Mouse (Mus musculus) limb, embryonic 11.5 days (tissue): ENCODE results near the gene Pgm2l1. TPM values are rescaled to one million over a fixed set of nuclear protein-coding genes. Genes with fewer than 3 reads are reported as not detected.
"Not testable (repeated sequence)": the region's sequence is repeated elsewhere in the genome, so short reads cannot be mapped to it uniquely, and the experiment has no call there.

Experiments
- ATAC-seq: fragments of 200-750 bp; cut with Nextera tagmentation; 2 replicates; pipeline ENCODE4 v1.8.0; 2017; ENCODE audit warnings: low read depth; ENCODE audit not compliant: insufficient number of reproducible peaks, low FRiP score, low TSS enrichment
- DNase-seq: peaks from one replicate; pipeline ENCODE4 v3.0.0-alpha.2; 2015; ENCODE audit warnings: low spot score
- H3K27ac ChIP-seq: fragments of 300-500 bp; sonication (generic); replicated peaks from 2 replicates; pipeline ENCODE4 v1.5.1; 2014; ENCODE audit warnings: low read depth, mild to moderate bottlenecking, low read length
- H3K27me3 ChIP-seq: fragments of 300-500 bp; sonication (generic); 2 replicates; pipeline ENCODE4 v1.6.1; 2014; ENCODE audit warnings: mild to moderate bottlenecking, low read length, mixed read lengths; ENCODE audit not compliant: control insufficient read depth, insufficient read depth
- H3K36me3 ChIP-seq: fragments of 300-500 bp; sonication (generic); 2 replicates; pipeline ENCODE4 v1.6.1; 2014; ENCODE audit warnings: mild to moderate bottlenecking, low read length, moderate library complexity, mixed read lengths; ENCODE audit not compliant: control insufficient read depth, insufficient read depth
- H3K4me1 ChIP-seq: fragments of 300-500 bp; sonication (generic); 2 replicates; pipeline ENCODE4 v1.6.1; 2014; ENCODE audit warnings: low read length, mixed read lengths; ENCODE audit not compliant: control insufficient read depth, insufficient read depth
- H3K4me2 ChIP-seq: fragments of 300-500 bp; sonication (generic); 2 replicates; pipeline ENCODE4 v1.6.1; 2014; ENCODE audit warnings: low read depth, mild to moderate bottlenecking, moderate library complexity; ENCODE audit not compliant: severe bottlenecking
- H3K4me3 ChIP-seq: fragments of 300-500 bp; sonication (generic); 2 replicates; pipeline ENCODE4 v1.5.1; 2014; ENCODE audit warnings: low read depth, low read length
- H3K9ac ChIP-seq: fragments of 300-500 bp; sonication (generic); 2 replicates; pipeline ENCODE4 v1.6.1; 2014; ENCODE audit warnings: mild to moderate bottlenecking, low read length
- H3K9me3 ChIP-seq: fragments of 300-500 bp; sonication (generic); 2 replicates; pipeline ENCODE4 v1.6.1; 2016; ENCODE audit warnings: low read length; ENCODE audit not compliant: control insufficient read depth
- WGBS: fragments of 180-500 bp; shearing (Covaris S2); extraction: QIAGEN DNeasy Blood & Tissue Kit; methylation state at CpG from one replicate; pipeline ENCODE4 v1.1.7; 2014; 5-methylcytosine and 5-hydroxymethylcytosine counted together
- polyA plus RNA-seq: library from polyadenylated mRNA; unstranded; fragments of >200 nt; fragmentation: Nextera tagmentation; extraction: Ambion mirVana; gene quantifications from 2 replicates; pipeline ENCODE4 v1.2.1, GENCODE M21; 2014

Gene Pgm2l1
- polyA plus RNA-seq, 1 experiment from 2014 or later, result 4.5 TPM

GRCm38 (mm10) chr7:100234264-100234885, 7.2 kb downstream of the Pgm2l1 start:
- Histone ChIP-seq H3K27me3 (no peaks in the 10 kb centered on the region), H3K36me3 (no peaks in the 10 kb centered on the region), H3K27ac (no peak overlapping the region), H3K4me2 (no peak overlapping the region), H3K9ac (no peak overlapping the region), H3K9me3 (no peaks in the 10 kb centered on the region), H3K4me3 (no peak overlapping the region), H3K4me1 (no peaks in the 10 kb centered on the region)
- 64% methylated on average over 7 of the region's 7 CpGs for WGBS
- DNase-seq, result peak; percentile 35
- ATAC-seq, result no peak

- H3K27ac ChIP-seq, result no peak overlapping the region
- H3K4me2 ChIP-seq, result no peak overlapping the region
- no peak for DNase-seq
- no peak for ATAC-seq
- WGBS, result 89% methylated on average over 1 of the region's 1 CpGs
- no peak overlapping the region for H3K4me3 ChIP-seq
- no peaks in the 10 kb centered on the region for H3K4me1 ChIP-seq
- no peak overlapping the region for H3K9ac ChIP-seq
- H3K9me3 ChIP-seq, result no peaks in the 10 kb centered on the region
- H3K36me3 ChIP-seq, result no peaks in the 10 kb centered on the region
- no peaks in the 10 kb centered on the region for H3K27me3 ChIP-seq
Measured at GRCm38 (mm10) chr7:100238271-100238670, 11.1 kb downstream of the Pgm2l1 start.

GRCm38 (mm10) chr7:100240601-100241000, 13.4 kb downstream of the Pgm2l1 start:
- no peak overlapping the region for H3K4me3 ChIP-seq
- no peaks in the 10 kb centered on the region for H3K27me3 ChIP-seq
- H3K9me3 ChIP-seq, result no peaks in the 10 kb centered on the region
- H3K27ac ChIP-seq, result no peak overlapping the region
- H3K4me1 ChIP-seq, result no peaks in the 10 kb centered on the region
- 42% methylated on average over 2 of the region's 2 CpGs for WGBS
- no peak overlapping the region for H3K4me2 ChIP-seq
- DNase-seq, result no peak
- no peak overlapping the region for H3K9ac ChIP-seq
- no peaks in the 10 kb centered on the region for H3K36me3 ChIP-seq
- ATAC-seq, result no peak

GRCm38 (mm10) chr7:100243007-100243406, 15.8 kb downstream of the Pgm2l1 start:
- Histone ChIP-seq H3K9me3 (no peaks in the 10 kb centered on the region), H3K27me3 (no peaks in the 10 kb centered on the region), H3K4me1 (no peaks in the 10 kb centered on the region), H3K4me2 (no peak overlapping the region), H3K36me3 (no peaks in the 10 kb centered on the region), H3K4me3 (no peak overlapping the region), H3K9ac (no peak overlapping the region), H3K27ac (no peak overlapping the region)
- 94% methylated on average over 1 of the region's 1 CpGs for WGBS
- DNase-seq (no peak), ATAC-seq (no peak)

- H3K4me1 ChIP-seq, result no peaks in the 10 kb centered on the region
- H3K4me3 ChIP-seq, result no peak overlapping the region
- ATAC-seq, result no peak
- H3K27me3 ChIP-seq, result no peaks in the 10 kb centered on the region
- no peak for DNase-seq
- WGBS, result 86% methylated on average over 4 of the region's 4 CpGs
- H3K27ac ChIP-seq, result no peak overlapping the region
- no peak overlapping the region for H3K4me2 ChIP-seq
- no peaks in the 10 kb centered on the region for H3K9me3 ChIP-seq
- no peak overlapping the region for H3K9ac ChIP-seq
- H3K36me3 ChIP-seq, result no peaks in the 10 kb centered on the region
Measured at GRCm38 (mm10) chr7:100244225-100244624, 17.0 kb downstream of the Pgm2l1 start.

- 85% methylated on average over 3 of the region's 3 CpGs for WGBS
Measured at GRCm38 (mm10) chr7:100245176-100245575, 18.0 kb downstream of the Pgm2l1 start.

GRCm38 (mm10) chr7:100250667-100251066, 23.5 kb downstream of the Pgm2l1 start:
- no peak for DNase-seq
- H3K27ac ChIP-seq, result no peak overlapping the region

More at GRCm38 (mm10) chr7:100245176-100245575, 18.0 kb downstream of the Pgm2l1 start:
- ATAC-seq (no peak), DNase-seq (no peak)
- Histone ChIP-seq H3K27ac (no peak overlapping the region), H3K9ac (no peak overlapping the region), H3K4me1 (no peaks in the 10 kb centered on the region), H3K27me3 (no peaks in the 10 kb centered on the region), H3K4me3 (no peak overlapping the region), H3K4me2 (no peak overlapping the region), H3K36me3 (no peaks in the 10 kb centered on the region), H3K9me3 (no peaks in the 10 kb centered on the region)

GRCm38 (mm10) chr7:100262350-100262749, 35.2 kb downstream of the Pgm2l1 start:
- no peaks in the 10 kb centered on the region for H3K36me3 ChIP-seq
- DNase-seq (no peak), ATAC-seq (no peak)
- H3K4me2 ChIP-seq, result no peak overlapping the region
- H3K9me3 ChIP-seq, result no peaks in the 10 kb centered on the region
- H3K27ac ChIP-seq, result no peak overlapping the region
- WGBS, result 88% methylated on average over 3 of the region's 3 CpGs
- no peaks in the 10 kb centered on the region for H3K27me3 ChIP-seq
- H3K9ac ChIP-seq, result no peak overlapping the region
- H3K4me1 ChIP-seq, result no peaks in the 10 kb centered on the region
- no peak overlapping the region for H3K4me3 ChIP-seq

More at GRCm38 (mm10) chr7:100250667-100251066, 23.5 kb downstream of the Pgm2l1 start:
- Histone ChIP-seq H3K4me3 (no peak overlapping the region), H3K4me1 (no peaks in the 10 kb centered on the region), H3K9me3 (no peaks in the 10 kb centered on the region), H3K9ac (no peak overlapping the region), H3K4me2 (no peak overlapping the region), H3K27me3 (no peaks in the 10 kb centered on the region), H3K36me3 (no peaks in the 10 kb centered on the region)
- ATAC-seq, result no peak
- 92% methylated on average over 5 of the region's 5 CpGs for WGBS

- H3K4me1 ChIP-seq, H3K27me3 ChIP-seq, H3K4me3 ChIP-seq, ATAC-seq, H3K27ac ChIP-seq, H3K36me3 ChIP-seq, DNase-seq, H3K9ac ChIP-seq, H3K9me3 ChIP-seq, H3K4me2 ChIP-seq: not testable (repeated sequence)
- 47% methylated on average over 17 of the region's 17 CpGs for WGBS
Measured at GRCm38 (mm10) chr7:100264934-100265333, 37.7 kb downstream of the Pgm2l1 start.
